Mouse (Mus musculus): ENCODE measurements at regions not wholly inside any gene's neighbourhood (a gene's known extent, or its start where the extent isn't known, plus 50 kb on each side); places are given as distances from the start of the nearest gene placed in this dataset.

GRCm38 (mm10) chr19:53442756-53443654 lies 52.6 kb upstream of the Smndc1 start:
- no peak for DNase-seq

DNA sequence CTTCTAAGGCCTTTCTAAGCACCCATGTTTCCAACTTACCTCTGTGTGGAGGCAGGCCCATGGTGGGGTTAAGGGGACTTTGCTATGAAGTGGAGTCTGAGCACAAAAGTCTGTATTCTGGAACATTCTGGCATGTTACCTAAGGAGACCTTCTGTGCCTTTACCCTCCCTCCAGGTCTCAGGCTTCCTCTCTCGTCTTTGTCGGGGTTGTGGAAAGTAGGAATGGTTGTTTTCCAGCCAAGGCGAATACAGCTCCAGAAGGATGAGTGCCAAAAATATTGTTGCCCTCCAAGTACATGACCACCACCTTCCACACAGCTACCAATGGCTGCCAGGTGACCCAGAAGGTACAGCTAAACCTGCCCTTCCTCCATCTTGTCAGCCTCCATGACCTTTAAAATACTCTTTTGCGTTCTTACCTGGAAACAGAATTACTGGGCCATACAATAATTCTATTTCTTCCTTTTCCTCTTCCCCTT lies 51.8 kb upstream of the Smndc1 start:
- DNase-seq: no peak

- DNase-seq: no peak
These were observed 51.2 kb upstream of the Smndc1 start for GRCm38 (mm10) chr19:53441449-53442131.

- DNase-seq: no peak
These were observed 50.1 kb upstream of the Smndc1 start for GRCm38 (mm10) chr19:53440327-53441055.
